Mouse (Mus musculus) forebrain, embryonic 13.5 days (tissue): Measurements from ENCODE around the gene Slc25a20. TPM values are rescaled to one million over a fixed set of nuclear protein-coding genes. Genes with fewer than 3 reads are reported as not detected.
"Not testable (repeated sequence)": the region's sequence is repeated elsewhere in the genome, so short reads cannot be mapped to it uniquely, and the experiment has no call there.

Experiments used
- ATAC-seq: fragments of 200-750 bp; cut with Nextera tagmentation; 2 replicates; pipeline ENCODE4 v1.8.0; 2017
- H3K27ac ChIP-seq: fragments of 300-500 bp; sonication (generic); 2 replicates; pipeline ENCODE4 v1.5.1; 2015; ENCODE audit warnings: inconsistent platforms, mild to moderate bottlenecking, moderate library complexity
- H3K27me3 ChIP-seq: fragments of 300-500 bp; sonication (generic); 2 replicates; pipeline ENCODE4 v1.6.1; 2015; ENCODE audit warnings: mild to moderate bottlenecking, inconsistent platforms
- H3K36me3 ChIP-seq: fragments of 300-500 bp; sonication (generic); 2 replicates; pipeline ENCODE4 v1.6.1; 2015; ENCODE audit warnings: mild to moderate bottlenecking, inconsistent platforms; ENCODE audit not compliant: poor library complexity, severe bottlenecking
- H3K4me1 ChIP-seq: fragments of 300-500 bp; sonication (generic); 2 replicates; pipeline ENCODE4 v1.6.1; 2015; ENCODE audit warnings: inconsistent platforms
- H3K4me2 ChIP-seq: fragments of 300-500 bp; sonication (generic); 2 replicates; pipeline ENCODE4 v1.6.1; 2015; ENCODE audit warnings: inconsistent platforms, mild to moderate bottlenecking, moderate library complexity
- H3K4me3 ChIP-seq: fragments of 300-500 bp; sonication (generic); 2 replicates; pipeline ENCODE4 v1.5.1; 2015; ENCODE audit warnings: mild to moderate bottlenecking, inconsistent platforms
- H3K9ac ChIP-seq: fragments of 300-500 bp; sonication (generic); 2 replicates; pipeline ENCODE4 v1.6.1; 2015; ENCODE audit warnings: mild to moderate bottlenecking, inconsistent platforms
- H3K9me3 ChIP-seq: fragments of 300-500 bp; sonication (generic); replicated peaks from 2 replicates; pipeline ENCODE4 v1.6.1; 2016; ENCODE audit warnings: inconsistent platforms
- WGBS: fragments of 180-500 bp; shearing (Covaris S2); methylation state at CpG from one replicate; pipeline ENCODE4 v1.1.7; 2015; 5-methylcytosine and 5-hydroxymethylcytosine counted together
- polyA plus RNA-seq: library from polyadenylated mRNA; unstranded; fragments of >200 nt; fragmentation: Nextera tagmentation; extraction: Ambion mirVana; gene quantifications from 2 replicates; pipeline ENCODE4 v1.2.1, GENCODE M21; 2015

The Slc25a20 gene
- polyA plus RNA-seq, 1 experiment from 2014 or later: 39.0 TPM

GRCm38 (mm10) chr9:108648611-108649560 is 13.0 kb upstream of the Slc25a20 start, which contains the start of gene Arih2:
TSS of gene Arih2 (minus strand) at chr9:108649386.
- Histone ChIP-seq H3K4me3 (peak within 1 kb of the TSS; percentile 98), H3K36me3 (peaks cover 4% of the 10 kb centered on the region; the same call in 1 of the 2 replicates), H3K27me3 (no peaks in the 10 kb centered on the region), H3K4me2 (peak within 1 kb of the TSS; percentile 98), H3K9me3 (no peaks in the 10 kb centered on the region), H3K4me1 (peaks cover 20% of the 10 kb centered on the region), H3K27ac (peak within 1 kb of the TSS; percentile 86), H3K9ac (peak within 1 kb of the TSS; percentile 95)
- ATAC-seq: peak; percentile 99
- under 1% methylated on average over 99 of the region's 112 CpGs for WGBS

- Histone ChIP-seq H3K27me3 (no peaks in the 10 kb centered on the region), H3K4me1 (peaks cover 20% of the 10 kb centered on the region), H3K4me3 (peak overlapping the region; percentile 98), H3K9me3 (no peaks in the 10 kb centered on the region), H3K4me2 (peak overlapping the region; percentile 98), H3K36me3 (0 out of 2 replicates have a peak, but pooled peaks cover 4% of the 10 kb centered on the region), H3K27ac (peak overlapping the region; percentile 86), H3K9ac (peak overlapping the region; percentile 95)
- WGBS: 33% methylated on average over 29 of the region's 29 CpGs
- ATAC-seq: no peak; the same call in 1 of the 2 replicates
These were observed 12.1 kb upstream of the Slc25a20 start for GRCm38 (mm10) chr9:108649561-108650440.

- no peak overlapping the region for H3K9ac ChIP-seq
- no peak overlapping the region for H3K4me2 ChIP-seq
- H3K27ac ChIP-seq: no peak overlapping the region
- peaks cover 4% of the 10 kb centered on the region for H3K4me1 ChIP-seq
- H3K4me3 ChIP-seq: no peak overlapping the region
- ATAC-seq: no peak
- H3K9me3 ChIP-seq: no peaks in the 10 kb centered on the region
- H3K36me3 ChIP-seq: no peaks in the 10 kb centered on the region
- no peaks in the 10 kb centered on the region for H3K27me3 ChIP-seq
- WGBS: 75% methylated on average over 10 of the region's 10 CpGs
These were observed 7.1 kb upstream of the Slc25a20 start for GRCm38 (mm10) chr9:108654566-108655464.

- H3K9ac ChIP-seq, H3K27me3 ChIP-seq, H3K9me3 ChIP-seq, H3K4me3 ChIP-seq, H3K36me3 ChIP-seq, H3K4me2 ChIP-seq, H3K4me1 ChIP-seq, ATAC-seq, H3K27ac ChIP-seq: not testable (repeated sequence)
- 83% methylated on average over 7 of the region's 7 CpGs for WGBS
These were observed 6.0 kb upstream of the Slc25a20 start for GRCm38 (mm10) chr9:108655865-108656264.

GRCm38 (mm10) chr9:108662660-108663059 is 772 bp downstream of the Slc25a20 start:
- 41% methylated on average over 6 of the region's 6 CpGs for WGBS
- no peaks in the 10 kb centered on the region for H3K36me3 ChIP-seq
- ATAC-seq: no peak

GRCm38 (mm10) chr9:108669875-108670274 is 8.0 kb downstream of the Slc25a20 start:
- ATAC-seq: no peak
- no peak overlapping the region for H3K9ac ChIP-seq
- 55% methylated on average over 8 of the region's 8 CpGs for WGBS

More at GRCm38 (mm10) chr9:108662660-108663059, 772 bp downstream of the Slc25a20 start:
- peak overlapping the region; percentile 69 for H3K9ac ChIP-seq
- H3K4me3 ChIP-seq: peak overlapping the region; percentile 70
- peaks cover 8% of the 10 kb centered on the region for H3K4me1 ChIP-seq
- H3K9me3 ChIP-seq: no peaks in the 10 kb centered on the region
- peak overlapping the region; percentile 74 for H3K4me2 ChIP-seq
- no peaks in the 10 kb centered on the region for H3K27me3 ChIP-seq
- H3K27ac ChIP-seq: no peak overlapping the region

GRCm38 (mm10) chr9:108673151-108673550 is 11.3 kb downstream of the Slc25a20 start:
- ATAC-seq: no peak
- H3K27me3 ChIP-seq: no peaks in the 10 kb centered on the region

More at GRCm38 (mm10) chr9:108669875-108670274, 8.0 kb downstream of the Slc25a20 start:
- H3K9me3 ChIP-seq: no peaks in the 10 kb centered on the region; the same call in 1 of the 2 replicates
- peaks cover 42% of the 10 kb centered on the region for H3K36me3 ChIP-seq
- no peak overlapping the region for H3K27ac ChIP-seq
- H3K4me2 ChIP-seq: no peak overlapping the region
- no peak overlapping the region for H3K4me3 ChIP-seq
- H3K27me3 ChIP-seq: no peaks in the 10 kb centered on the region
- no peaks in the 10 kb centered on the region for H3K4me1 ChIP-seq

GRCm38 (mm10) chr9:108680026-108680425 is 18.1 kb downstream of the Slc25a20 start:
- H3K4me2 ChIP-seq: no peak overlapping the region
- H3K27me3 ChIP-seq: no peaks in the 10 kb centered on the region
- WGBS: 96% methylated on average over 15 of the region's 15 CpGs
- H3K9me3 ChIP-seq: no peaks in the 10 kb centered on the region
- H3K27ac ChIP-seq: no peak overlapping the region
- no peak for ATAC-seq
- H3K4me1 ChIP-seq: no peaks in the 10 kb centered on the region
- H3K9ac ChIP-seq: no peak overlapping the region
- H3K36me3 ChIP-seq: peaks cover 57% of the 10 kb centered on the region
- no peak overlapping the region for H3K4me3 ChIP-seq

More at GRCm38 (mm10) chr9:108673151-108673550, 11.3 kb downstream of the Slc25a20 start:
- Histone ChIP-seq H3K9ac (no peak overlapping the region), H3K9me3 (no peaks in the 10 kb centered on the region; the same call in 1 of the 2 replicates), H3K4me3 (no peak overlapping the region), H3K4me2 (no peak overlapping the region), H3K4me1 (no peaks in the 10 kb centered on the region), H3K27ac (no peak overlapping the region), H3K36me3 (peaks cover 48% of the 10 kb centered on the region)
- 53% methylated on average over 2 of the region's 2 CpGs for WGBS

- ATAC-seq: no peak
- WGBS: 57% methylated on average over 4 of the region's 4 CpGs
These were observed 24.6 kb downstream of the Slc25a20 start for GRCm38 (mm10) chr9:108686475-108686887.

GRCm38 (mm10) chr9:108687181-108687580 is 25.3 kb downstream of the Slc25a20 start:
- Histone ChIP-seq H3K9ac (no peak overlapping the region), H3K27me3 (no peaks in the 10 kb centered on the region), H3K27ac (no peak overlapping the region), H3K4me1 (peaks cover 17% of the 10 kb centered on the region), H3K36me3 (peaks cover 25% of the 10 kb centered on the region), H3K9me3 (no peaks in the 10 kb centered on the region), H3K4me3 (no peak overlapping the region), H3K4me2 (no peak overlapping the region)
- 86% methylated on average over 6 of the region's 6 CpGs for WGBS
- no peak for ATAC-seq

More at GRCm38 (mm10) chr9:108686475-108686887, 24.6 kb downstream of the Slc25a20 start:
- no peak overlapping the region for H3K27ac ChIP-seq
- H3K4me1 ChIP-seq: peaks cover 14% of the 10 kb centered on the region
- no peaks in the 10 kb centered on the region for H3K27me3 ChIP-seq
- no peaks in the 10 kb centered on the region for H3K9me3 ChIP-seq
- H3K4me2 ChIP-seq: no peak overlapping the region
- peaks cover 29% of the 10 kb centered on the region for H3K36me3 ChIP-seq
- no peak overlapping the region for H3K9ac ChIP-seq
- no peak overlapping the region for H3K4me3 ChIP-seq

GRCm38 (mm10) chr9:108687686-108688085 is 25.8 kb downstream of the Slc25a20 start:
- Histone ChIP-seq H3K36me3 (peaks cover 20% of the 10 kb centered on the region), H3K4me3 (no peak overlapping the region), H3K4me2 (no peak overlapping the region), H3K4me1 (peaks cover 17% of the 10 kb centered on the region), H3K9ac (no peak overlapping the region), H3K27ac (no peak overlapping the region), H3K27me3 (no peaks in the 10 kb centered on the region), H3K9me3 (no peaks in the 10 kb centered on the region)
- WGBS: 85% methylated on average over 2 of the region's 2 CpGs
- ATAC-seq: no peak
